Mouse (Mus musculus): ENCODE results near the gene Nol11. TPM values are rescaled to one million over a fixed set of nuclear protein-coding genes. Genes with fewer than 3 reads are reported as not detected.

Gene Nol11
- polyA plus RNA-seq, 1 experiment from 2014 or later = 77.4 TPM

GRCm38 (mm10) chr11:107125011-107125410 is 64.2 kb downstream of the Nol11 start:
- no peaks in the 10 kb centered on the region for H3K36me3 ChIP-seq (replicated peaks; ENCODE audit: control insufficient read depth, insufficient read depth, low read depth, low read length)
- H3K4me1 ChIP-seq (ENCODE audit: control insufficient read depth, insufficient read depth, low read length) = no peaks in the 10 kb centered on the region; the same call in 1 of the 2 replicates
- H3K9ac ChIP-seq (replicated peaks; ENCODE audit: low read length) = no peak overlapping the region
- H3K27me3 ChIP-seq (ENCODE audit: control insufficient read depth, insufficient read depth, low read length) = no peaks in the 10 kb centered on the region
- no peak overlapping the region for H3K4me2 ChIP-seq (ENCODE audit: low read depth, low read length)
- DNase-seq (ENCODE audit: low spot score) = no peak
- H3K27ac ChIP-seq (replicated peaks; ENCODE audit: low read depth, low read length) = no peak overlapping the region
- no peak for ATAC-seq (replicated peaks; ENCODE audit: insufficient number of reproducible peaks, low FRiP score, low TSS enrichment, low read depth)
- H3K4me3 ChIP-seq (ENCODE audit: low read depth, low read length) = no peak overlapping the region
- H3K9me3 ChIP-seq (replicated peaks; ENCODE audit: control insufficient read depth, low read length) = no peaks in the 10 kb centered on the region
- WGBS = 88% methylated on average over 4 of the region's 4 CpGs

DNA sequence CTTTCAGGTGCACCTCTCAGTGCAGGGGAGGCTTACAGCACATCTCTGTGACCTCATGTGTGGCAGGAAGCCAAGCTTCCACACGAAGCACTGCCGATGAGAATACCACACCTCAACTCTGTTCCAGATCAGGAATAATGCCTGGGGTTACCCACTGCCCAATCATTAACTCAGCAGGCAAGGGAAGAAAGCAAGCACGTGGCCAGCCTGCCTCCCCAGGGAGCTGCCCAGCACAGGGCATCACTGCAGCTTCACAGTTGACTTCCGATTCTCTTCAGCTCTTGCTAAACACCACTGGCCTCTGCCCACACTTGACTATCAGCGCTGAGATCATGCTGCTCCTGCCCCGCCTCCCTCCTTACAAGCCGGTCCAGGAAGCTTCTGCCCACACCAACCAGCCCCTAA is 64.9 kb downstream of the Nol11 start:
- H3K4me1 ChIP-seq (ENCODE audit: control insufficient read depth, insufficient read depth, low read length) = no peaks in the 10 kb centered on the region; the same call in 1 of the 2 replicates
- H3K36me3 ChIP-seq (replicated peaks; ENCODE audit: control insufficient read depth, insufficient read depth, low read depth, low read length) = no peaks in the 10 kb centered on the region
- no peak overlapping the region for H3K27ac ChIP-seq (replicated peaks; ENCODE audit: low read depth, low read length)
- H3K27me3 ChIP-seq (ENCODE audit: control insufficient read depth, insufficient read depth, low read length) = no peaks in the 10 kb centered on the region
- H3K9me3 ChIP-seq (replicated peaks; ENCODE audit: control insufficient read depth, low read length) = no peaks in the 10 kb centered on the region
- H3K4me2 ChIP-seq (ENCODE audit: low read depth, low read length) = no peak overlapping the region
- ATAC-seq (replicated peaks; ENCODE audit: insufficient number of reproducible peaks, low FRiP score, low TSS enrichment, low read depth) (no peak), DNase-seq (ENCODE audit: low spot score) (no peak)
- no peak overlapping the region for H3K9ac ChIP-seq (replicated peaks; ENCODE audit: low read length)
- no peak overlapping the region for H3K4me3 ChIP-seq (ENCODE audit: low read depth, low read length)
- 43% methylated on average over 7 of the region's 7 CpGs for WGBS

DNA sequence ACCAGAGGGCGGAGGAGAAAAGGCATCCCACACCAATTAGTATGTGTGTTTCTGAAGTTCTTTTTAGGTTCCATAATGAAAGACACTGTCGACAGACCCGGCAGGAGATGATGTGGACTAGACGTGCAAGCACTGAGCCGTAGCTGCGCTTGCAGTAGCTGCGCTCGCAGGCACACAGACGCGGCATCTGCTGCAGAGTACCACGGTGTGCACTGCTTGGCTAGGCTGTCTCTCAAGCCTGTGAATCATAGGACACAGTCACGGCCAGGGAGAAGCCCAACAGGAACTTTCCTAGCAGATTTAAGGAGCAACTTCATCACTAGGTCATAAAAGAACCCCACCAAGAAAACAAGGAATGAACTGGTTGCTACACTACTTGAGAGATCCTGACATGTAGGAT is 71.4 kb downstream of the Nol11 start:
- no peaks in the 10 kb centered on the region for H3K4me1 ChIP-seq (ENCODE audit: control insufficient read depth, insufficient read depth, low read length)
- no peak overlapping the region for H3K9ac ChIP-seq (replicated peaks; ENCODE audit: low read length)
- H3K9me3 ChIP-seq (replicated peaks; ENCODE audit: control insufficient read depth, low read length) = no peaks in the 10 kb centered on the region
- no peaks in the 10 kb centered on the region for H3K36me3 ChIP-seq (replicated peaks; ENCODE audit: control insufficient read depth, insufficient read depth, low read depth, low read length)
- no peaks in the 10 kb centered on the region for H3K27me3 ChIP-seq (ENCODE audit: control insufficient read depth, insufficient read depth, low read length)
- no peak overlapping the region for H3K27ac ChIP-seq (replicated peaks; ENCODE audit: low read depth, low read length)
- no peak overlapping the region for H3K4me3 ChIP-seq (ENCODE audit: low read depth, low read length)
- 86% methylated on average over 12 of the region's 12 CpGs for WGBS
- DNase-seq (ENCODE audit: low spot score) (no peak), ATAC-seq (replicated peaks; ENCODE audit: insufficient number of reproducible peaks, low FRiP score, low TSS enrichment, low read depth) (no peak)
- no peak overlapping the region for H3K4me2 ChIP-seq (ENCODE audit: low read depth, low read length)

Other genes with a start within 250 kb of the Nol11 start
- gene Kpna2, start 189.8 kb downstream of the Nol11 start, polyA plus RNA-seq (2014; fragmentation: Nextera tagmentation; extraction: Ambion mirVana) = 673 and 680 TPM in 2 replicates
- 1.8 and 3.4 TPM in 2 replicates for gene 1810010H24Rik, start 163.7 kb downstream of the Nol11 start, polyA plus RNA-seq (2014; fragmentation: Nextera tagmentation; extraction: Ambion mirVana)
- gene Bptf, start 57.3 kb downstream of the Nol11 start, polyA plus RNA-seq (2014; fragmentation: Nextera tagmentation; extraction: Ambion mirVana) = 32.1 and 33.4 TPM in 2 replicates